In genomic region chr1:63534271-63534827, GRCm38 (mm10) we compare ENCODE assay signal across 11 mouse cellular contexts.
A peak's percentile ranks its signal among the peaks of the same experiment; 100 is the strongest.
DNase-seq lines count a peak whose midpoint lies in the region; ATAC-seq and TF ChIP-seq lines count a peak whose summit lies in the region.
"Had no signal": no experiment of that assay in that cellular context is flagged by ENCODE, and none has a peak within 500 bp of the region (broad histone marks: within the 10 kb centered on the region; RNA-seq: fewer than 3 reads in every experiment).

No protein-coding gene starts in this region.

- peak overlapping the region; percentile 50 for H3K27ac ChIP-seq in hindbrain, embryonic 10.5 days
- H3K27ac ChIP-seq in hindbrain, postnatal 0 days, result no peak overlapping the region
- H3K27ac ChIP-seq in lung, embryonic 15.5 days, result no peak overlapping the region
- H3K27ac ChIP-seq: forebrain, embryonic 13.5 days; liver, embryonic 14.5 days had no signal

- WGBS in hindbrain, embryonic 10.5 days, result 68% methylated on average over 6 of the region's 6 CpGs
- WGBS in hindbrain, postnatal 0 days, result 49% methylated on average over 6 of the region's 6 CpGs
- WGBS in lung, embryonic 15.5 days, result 35% methylated on average over 6 of the region's 6 CpGs

- H3K4me2 ChIP-seq in hindbrain, postnatal 0 days (ENCODE audit: low read depth, low read length), result no peak overlapping the region
- H3K4me2 ChIP-seq in lung, embryonic 15.5 days, result no peak overlapping the region
- H3K4me2 ChIP-seq: forebrain, embryonic 13.5 days had no signal

- TF ChIP-seq CTCF in hindbrain, postnatal 0 days (IDR thresholded peaks at IDR 0.05; ENCODE audit: low read depth), result no peak

- no peak overlapping the region for H3K4me3 ChIP-seq in hindbrain, embryonic 10.5 days
- no peak overlapping the region for H3K4me3 ChIP-seq in hindbrain, postnatal 0 days (ENCODE audit: low read length)
- H3K4me3 ChIP-seq in lung, embryonic 15.5 days, result no peak overlapping the region
- H3K4me3 ChIP-seq: forebrain, embryonic 13.5 days had no signal

- H3K36me3 ChIP-seq in hindbrain, embryonic 10.5 days, result no peaks in the 10 kb centered on the region
- no peaks in the 10 kb centered on the region for H3K36me3 ChIP-seq in hindbrain, postnatal 0 days (ENCODE audit: insufficient read depth, low read length)
- no peaks in the 10 kb centered on the region for H3K36me3 ChIP-seq in lung, embryonic 15.5 days

- H3K9me3 ChIP-seq in hindbrain, embryonic 10.5 days, result no peaks in the 10 kb centered on the region
- H3K9me3 ChIP-seq in hindbrain, postnatal 0 days (ENCODE audit: low read length), result no peaks in the 10 kb centered on the region
- no peaks in the 10 kb centered on the region for H3K9me3 ChIP-seq in lung, embryonic 15.5 days
- H3K9me3 ChIP-seq: forebrain, embryonic 13.5 days had no signal

- peaks cover 7% of the 10 kb centered on the region; the same call in 1 of the 2 replicates for H3K4me1 ChIP-seq in hindbrain, embryonic 10.5 days (replicated peaks)
- H3K4me1 ChIP-seq in hindbrain, postnatal 0 days (ENCODE audit: insufficient read depth, low read length), result no peaks in the 10 kb centered on the region
- no peaks in the 10 kb centered on the region for H3K4me1 ChIP-seq in lung, embryonic 15.5 days

- no peak overlapping the region for H3K9ac ChIP-seq in hindbrain, postnatal 0 days (replicated peaks; ENCODE audit: low read length)
- H3K9ac ChIP-seq in lung, embryonic 15.5 days, result no peak overlapping the region
- H3K9ac ChIP-seq: forebrain, embryonic 13.5 days; liver, embryonic 14.5 days had no signal

- ATAC-seq in hindbrain, postnatal 0 days, result no peak
- peak; percentile 73; the same call in 1 of the 2 replicates for ATAC-seq in lung, embryonic 15.5 days (ENCODE audit: borderline replicate concordance, extremely low read depth, low FRiP score, low TSS enrichment)
- ATAC-seq: forebrain, embryonic 13.5 days had no signal

- H3K27me3 ChIP-seq in hindbrain, embryonic 10.5 days (ENCODE audit: insufficient read depth, poor library complexity, severe bottlenecking), result no peaks in the 10 kb centered on the region
- no peaks in the 10 kb centered on the region for H3K27me3 ChIP-seq in hindbrain, postnatal 0 days (ENCODE audit: insufficient read depth, low read length)
- no peaks in the 10 kb centered on the region for H3K27me3 ChIP-seq in lung, embryonic 15.5 days
- H3K27me3 ChIP-seq: forebrain, embryonic 13.5 days had no signal

- DNase-seq in hindbrain, embryonic 10.5 days (ENCODE audit: low spot score), result no peak
- DNase-seq in hindbrain, postnatal 0 days (ENCODE audit: low spot score), result no peak
- peak; percentile 7 for DNase-seq in ovary, postnatal 36 days (ENCODE audit: low spot score)
- DNase-seq in ovary, postnatal 10 days (ENCODE audit: low spot score), result no peak
- DNase-seq in adipocyte (ENCODE audit: low spot score), result no peak
- no peak for DNase-seq in MN1 (ENCODE audit: low spot score)
- DNase-seq in gastrocnemius, adult 8-10 months (ENCODE audit: low spot score in 2 of 2), result no peak
- DNase-seq: adrenal gland, adult 2 months had no signal
